Mouse (Mus musculus) heart, embryonic 10.5 days (tissue): ENCODE measurements around the gene Olfr1301. TPM values are rescaled to one million over a fixed set of nuclear protein-coding genes. Genes with fewer than 3 reads are reported as not detected.

ENCODE experiments used
- DNase-seq: peaks from one replicate; pipeline ENCODE4 v3.0.0-alpha.2; 2017; ENCODE audit warnings: low spot score
- H3K27ac ChIP-seq: fragments of 300-500 bp; sonication (generic); 2 replicates; pipeline ENCODE4 v1.5.1; 2016; ENCODE audit warnings: mild to moderate bottlenecking
- H3K27me3 ChIP-seq: fragments of 300-500 bp; sonication (generic); 2 replicates; pipeline ENCODE4 v1.6.1; 2016; ENCODE audit warnings: mild to moderate bottlenecking; ENCODE audit not compliant: poor library complexity, insufficient read depth, severe bottlenecking
- H3K36me3 ChIP-seq: fragments of 300-500 bp; sonication (generic); 2 replicates; pipeline ENCODE4 v1.6.1; 2016; ENCODE audit warnings: mild to moderate bottlenecking, moderate library complexity
- H3K4me1 ChIP-seq: fragments of 300-500 bp; sonication (generic); 2 replicates; pipeline ENCODE4 v1.6.1; 2016; ENCODE audit warnings: mild to moderate bottlenecking
- H3K4me3 ChIP-seq: fragments of 300-500 bp; sonication (generic); 2 replicates; pipeline ENCODE4 v1.5.1; 2016; ENCODE audit warnings: mild to moderate bottlenecking, moderate library complexity
- H3K9me3 ChIP-seq: fragments of 300-500 bp; sonication (generic); 2 replicates; pipeline ENCODE4 v1.6.1; 2016; ENCODE audit warnings: mild to moderate bottlenecking, moderate library complexity
- WGBS: fragments of 180-500 bp; shearing (Covaris S2); methylation state at CpG from one replicate; pipeline ENCODE4 v1.1.7; 2016; 5-methylcytosine and 5-hydroxymethylcytosine counted together
- polyA plus RNA-seq: library from polyadenylated mRNA; unstranded; fragments of >200 nt; fragmentation: Nextera tagmentation; extraction: Ambion mirVana; gene quantifications from 2 replicates; pipeline ENCODE4 v1.2.1, GENCODE M21; 2016

The Olfr1301 gene
- polyA plus RNA-seq = not detected in 2 replicates

- Histone ChIP-seq H3K9me3 (no peaks in the 10 kb centered on the region), H3K4me1 (no peaks in the 10 kb centered on the region), H3K27ac (no peak within 1 kb of the TSS), H3K27me3 (no peaks in the 10 kb centered on the region), H3K36me3 (no peaks in the 10 kb centered on the region), H3K4me3 (no peak within 1 kb of the TSS)
- 81% methylated on average over 3 of the region's 3 CpGs for WGBS
- DNase-seq = no peak
Observed at GRCm38 (mm10) chr2:111750706-111751105, at the start of gene Olfr1301. TSS of gene Olfr1301 (plus strand) at chr2:111751006.

GRCm38 (mm10) chr2:111726739-111727138 lies 24.1 kb upstream of the Olfr1301 start:
- H3K4me3 ChIP-seq = no peak overlapping the region
- no peak for DNase-seq
- H3K27ac ChIP-seq = no peak overlapping the region
- H3K36me3 ChIP-seq = no peaks in the 10 kb centered on the region
- no peaks in the 10 kb centered on the region for H3K4me1 ChIP-seq
- H3K9me3 ChIP-seq = no peaks in the 10 kb centered on the region
- no peaks in the 10 kb centered on the region for H3K27me3 ChIP-seq

GRCm38 (mm10) chr2:111777129-111777528 lies 26.3 kb downstream of the Olfr1301 start, which contains the start of gene Olfr1302:
TSS of gene Olfr1302 (plus strand) at chr2:111777429.
- Histone ChIP-seq H3K9me3 (no peaks in the 10 kb centered on the region), H3K27me3 (no peaks in the 10 kb centered on the region), H3K4me3 (no peak within 1 kb of the TSS), H3K36me3 (no peaks in the 10 kb centered on the region), H3K4me1 (no peaks in the 10 kb centered on the region), H3K27ac (no peak within 1 kb of the TSS)
- WGBS = 71% methylated on average over 2 of the region's 2 CpGs
- no peak for DNase-seq

Other genes with a start within 250 kb of the Olfr1301 start
- not detected in 2 replicates for gene Olfr1293-ps, start 225.8 kb upstream of the Olfr1301 start, polyA plus RNA-seq
- gene Olfr1294, start 210.7 kb upstream of the Olfr1301 start, polyA plus RNA-seq = not detected in 2 replicates
- gene Olfr1295, start 181.3 kb upstream of the Olfr1301 start, polyA plus RNA-seq = not detected in 2 replicates
- gene Olfr1297, start 124.5 kb upstream of the Olfr1301 start, polyA plus RNA-seq = not detected in 2 replicates
- not detected in 2 replicates for gene Olfr1298, start 101.8 kb upstream of the Olfr1301 start, polyA plus RNA-seq
- gene Olfr1299, start 89.6 kb upstream of the Olfr1301 start, polyA plus RNA-seq = not detected in 2 replicates
- gene Olfr1302, start 26.4 kb downstream of the Olfr1301 start, polyA plus RNA-seq = not detected in 2 replicates
- gene Olfr1303, start 69.3 kb downstream of the Olfr1301 start, polyA plus RNA-seq = not detected in 2 replicates
- gene Olfr1305, start 126.1 kb downstream of the Olfr1301 start, polyA plus RNA-seq = not detected in 2 replicates
- not detected in 2 replicates for gene Olfr1306, start 165.3 kb downstream of the Olfr1301 start, polyA plus RNA-seq
- gene Olfr1307, start 198.4 kb downstream of the Olfr1301 start, polyA plus RNA-seq = 0.01 TPM in 1 of 2 replicates, not detected in the other
- not detected in 2 replicates for gene Olfr1308, start 213.9 kb downstream of the Olfr1301 start, polyA plus RNA-seq
- gene Olfr1309, start 239.3 kb downstream of the Olfr1301 start, polyA plus RNA-seq = not detected in 2 replicates